Mouse (Mus musculus) C2C12 (cell line): Measurements from ENCODE around the gene Clip3. TPM values are rescaled to one million over a fixed set of nuclear protein-coding genes. Genes with fewer than 3 reads are reported as not detected.
A peak's percentile ranks its signal among the peaks of the same experiment; 100 is the strongest.

Experiments used
- H3K27me3 ChIP-seq: one replicate; pipeline ENCODE4 v1.6.1; 2011; ENCODE audit not compliant: control insufficient read depth, insufficient read depth, insufficient read length
- H3K36me3 ChIP-seq: one replicate; pipeline ENCODE4 v1.6.1; 2011; ENCODE audit not compliant: control insufficient read depth, insufficient read depth
- H3K4me3 ChIP-seq: one replicate; pipeline ENCODE4 v1.5.1; 2011; ENCODE audit warnings: mild to moderate bottlenecking, control low read depth; ENCODE audit not compliant: poor library complexity, insufficient read depth, severe bottlenecking
- H3K79me2 ChIP-seq: one replicate; pipeline ENCODE4 v1.6.1; 2011; ENCODE audit not compliant: control insufficient read depth, insufficient read depth
- H3K79me3 ChIP-seq: one replicate; pipeline ENCODE4 v1.6.1; 2011; ENCODE audit warnings: low read depth, control low read depth
- H3ac ChIP-seq: one replicate; pipeline ENCODE3; 2011; ENCODE audit warnings: low read depth; ENCODE audit not compliant: control insufficient read depth, insufficient read length
- CEBPB ChIP-seq: IDR thresholded peaks from one replicate; pipeline ENCODE4 v1.6.1; 2011; ENCODE audit warnings: low read depth, mild to moderate bottlenecking, control low read depth, moderate library complexity
- CTCF ChIP-seq: IDR thresholded peaks from one replicate; pipeline ENCODE4 v1.5.1; 2011; ENCODE audit not compliant: control insufficient read depth, insufficient read depth, insufficient read length
- FOSL1 ChIP-seq: IDR thresholded peaks from one replicate; pipeline ENCODE4 v1.8.0; 2011; ENCODE audit warnings: mild to moderate bottlenecking, low read length; ENCODE audit not compliant: poor library complexity, insufficient read depth, severe bottlenecking
- MAX ChIP-seq: IDR thresholded peaks from one replicate; pipeline ENCODE4 v1.6.1; 2011; ENCODE audit warnings: mild to moderate bottlenecking, control low read depth
- MYOD1 ChIP-seq: IDR thresholded peaks from one replicate; pipeline ENCODE4 v1.6.1; 2011; ENCODE audit warnings: low read depth; ENCODE audit not compliant: control insufficient read depth, insufficient read length
- MYOG ChIP-seq: IDR thresholded peaks from one replicate; pipeline ENCODE4 v1.6.1; 2011; ENCODE audit not compliant: control insufficient read depth, insufficient read length; ENCODE audit errors: extremely low read depth
- USF1 ChIP-seq: IDR thresholded peaks from one replicate; pipeline ENCODE4 v1.6.1; 2011; ENCODE audit warnings: low read depth, mild to moderate bottlenecking, control low read depth, moderate library complexity
- polyA plus RNA-seq: library from polyadenylated mRNA; unstranded; fragments of >200 nt; fragmentation: generic; extraction: Trizol; gene quantifications from one replicate; pipeline ENCODE4 v1.2.1, GENCODE M21; 2012; ENCODE audit warnings: missing spikeins

Clip3 gene
- polyA plus RNA-seq, 1 experiment, result 40.6 TPM

DNA sequence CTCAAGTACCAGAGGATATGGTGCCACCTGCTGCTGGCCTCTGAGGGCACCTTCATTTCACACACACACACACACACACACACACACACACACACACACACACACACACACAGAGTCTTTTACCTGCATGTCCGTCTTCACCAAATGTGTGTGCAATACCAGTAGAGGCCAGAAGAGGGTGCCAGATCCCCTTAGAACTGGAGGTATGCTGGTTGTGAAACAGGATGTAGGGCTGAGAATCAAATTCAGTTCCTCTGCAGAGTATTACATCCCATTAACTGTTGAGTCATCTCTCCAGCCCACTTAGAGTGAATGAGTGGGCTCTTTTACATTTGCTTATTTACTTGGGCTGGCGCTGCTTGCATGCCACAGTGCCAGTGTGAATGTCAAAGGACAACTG, 33.8 kb downstream of the Clip3 start:
- TF ChIP-seq CEBPB (no peak), MYOG (no peak), MYOD1 (no peak), USF1 (no peak), FOSL1 (no peak), CTCF (no peak), MAX (no peak)
- H3K27me3 ChIP-seq, result peaks cover 5% of the 10 kb centered on the region
- no peak overlapping the region for H3K4me3 ChIP-seq
- H3K36me3 ChIP-seq, result no peaks in the 10 kb centered on the region
- H3K79me3 ChIP-seq, result no peaks in the 10 kb centered on the region
- H3ac ChIP-seq, result no peak overlapping the region
- peaks cover 4% of the 10 kb centered on the region for H3K79me2 ChIP-seq

GRCm38 (mm10) chr7:30326427-30326826, 34.9 kb downstream of the Clip3 start:
- Histone ChIP-seq H3ac (no peak overlapping the region), H3K36me3 (no peaks in the 10 kb centered on the region), H3K4me3 (no peak overlapping the region), H3K79me2 (peaks cover 4% of the 10 kb centered on the region), H3K79me3 (no peaks in the 10 kb centered on the region), H3K27me3 (peaks cover 5% of the 10 kb centered on the region)
- TF ChIP-seq CEBPB, result no peak
- no peak for TF ChIP-seq CTCF
- no peak for TF ChIP-seq USF1
- TF ChIP-seq MAX, result no peak
- TF ChIP-seq MYOD1, result no peak

DNA sequence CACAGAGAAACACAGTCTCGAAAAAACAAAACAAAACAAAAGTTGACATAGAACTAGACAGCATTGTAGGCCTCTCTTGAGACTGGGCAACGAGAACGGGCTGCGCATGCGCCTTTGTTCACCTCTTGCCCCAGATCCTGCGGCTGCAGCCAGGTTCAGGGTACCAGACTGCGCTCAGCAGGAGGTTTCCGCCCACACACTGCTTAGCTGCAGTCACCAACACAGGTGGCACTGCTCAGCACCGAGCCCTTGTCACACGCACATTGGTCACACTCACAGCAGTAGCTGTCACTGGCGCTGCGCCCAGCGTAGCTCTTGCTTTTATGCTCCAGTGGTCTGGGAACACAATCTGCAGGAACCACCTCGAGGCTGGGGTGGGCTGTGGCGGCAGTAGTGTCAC, 35.6 kb downstream of the Clip3 start:
- H3K27me3 ChIP-seq, result peaks cover 5% of the 10 kb centered on the region
- no peaks in the 10 kb centered on the region for H3K36me3 ChIP-seq
- H3K4me3 ChIP-seq, result no peak overlapping the region
- TF ChIP-seq CTCF (no peak), MYOD1 (no peak), CEBPB (no peak), FOSL1 (no peak), MYOG (no peak), MAX (no peak), USF1 (no peak)
- H3K79me2 ChIP-seq, result no peaks in the 10 kb centered on the region
- no peaks in the 10 kb centered on the region for H3K79me3 ChIP-seq
- no peak overlapping the region for H3ac ChIP-seq

GRCm38 (mm10) chr7:30328379-30328778, 36.9 kb downstream of the Clip3 start:
- Histone ChIP-seq H3ac (no peak overlapping the region), H3K79me3 (no peaks in the 10 kb centered on the region), H3K4me3 (no peak overlapping the region), H3K27me3 (peaks cover 5% of the 10 kb centered on the region), H3K36me3 (no peaks in the 10 kb centered on the region), H3K79me2 (no peaks in the 10 kb centered on the region)
- TF ChIP-seq CTCF, result no peak
- no peak for TF ChIP-seq FOSL1
- no peak for TF ChIP-seq USF1
- TF ChIP-seq CEBPB, result no peak
- TF ChIP-seq MAX, result no peak
- TF ChIP-seq MYOG, result no peak
- no peak for TF ChIP-seq MYOD1

GRCm38 (mm10) chr7:30331887-30332286, 40.4 kb downstream of the Clip3 start:
- Histone ChIP-seq H3K36me3 (no peaks in the 10 kb centered on the region), H3ac (no peak overlapping the region), H3K79me3 (no peaks in the 10 kb centered on the region), H3K27me3 (peaks cover 27% of the 10 kb centered on the region), H3K4me3 (no peak overlapping the region), H3K79me2 (no peaks in the 10 kb centered on the region)
- no peak for TF ChIP-seq MYOG
- TF ChIP-seq CTCF, result peak; percentile 6

DNA sequence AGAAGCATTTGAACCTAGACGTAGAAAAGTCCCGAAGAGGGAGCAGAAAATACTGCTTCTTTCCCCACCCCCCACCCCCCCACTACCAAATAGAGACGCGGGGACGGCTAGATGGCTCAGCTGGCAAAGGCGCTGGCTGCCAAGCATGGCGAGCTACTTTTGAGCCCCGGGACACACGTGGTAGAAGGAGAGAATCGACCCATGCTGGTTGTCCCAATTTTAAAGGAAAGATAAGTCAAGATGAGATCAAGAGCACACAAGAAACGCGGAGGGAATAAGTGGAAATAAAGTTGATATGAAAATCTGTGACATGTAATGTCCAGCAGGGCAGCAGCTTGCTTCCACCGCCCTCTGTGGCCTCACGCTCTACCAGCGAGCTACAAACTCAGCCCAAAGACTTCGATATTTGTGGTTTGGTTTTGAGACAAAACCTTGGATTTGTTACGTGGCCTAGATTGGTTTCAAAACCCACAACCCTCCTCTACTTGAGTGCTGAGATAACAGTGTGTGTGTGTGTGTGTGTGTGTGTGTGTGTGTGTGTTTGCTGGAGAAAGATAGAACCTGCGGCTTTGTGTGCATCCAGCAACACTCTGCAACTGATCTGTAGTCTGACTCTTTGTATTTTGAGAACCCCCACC, 41.2 kb downstream of the Clip3 start:
- H3ac ChIP-seq, result no peak overlapping the region
- TF ChIP-seq CEBPB (no peak), FOSL1 (no peak), MAX (no peak), USF1 (no peak), MYOG (no peak), CTCF (no peak), MYOD1 (no peak)
- H3K79me2 ChIP-seq, result no peaks in the 10 kb centered on the region
- no peak overlapping the region for H3K4me3 ChIP-seq
- H3K36me3 ChIP-seq, result no peaks in the 10 kb centered on the region
- H3K27me3 ChIP-seq, result peaks cover 21% of the 10 kb centered on the region
- no peaks in the 10 kb centered on the region for H3K79me3 ChIP-seq
